30 mouse cellular contexts compared by ENCODE assay signal in the genomic region with DNA sequence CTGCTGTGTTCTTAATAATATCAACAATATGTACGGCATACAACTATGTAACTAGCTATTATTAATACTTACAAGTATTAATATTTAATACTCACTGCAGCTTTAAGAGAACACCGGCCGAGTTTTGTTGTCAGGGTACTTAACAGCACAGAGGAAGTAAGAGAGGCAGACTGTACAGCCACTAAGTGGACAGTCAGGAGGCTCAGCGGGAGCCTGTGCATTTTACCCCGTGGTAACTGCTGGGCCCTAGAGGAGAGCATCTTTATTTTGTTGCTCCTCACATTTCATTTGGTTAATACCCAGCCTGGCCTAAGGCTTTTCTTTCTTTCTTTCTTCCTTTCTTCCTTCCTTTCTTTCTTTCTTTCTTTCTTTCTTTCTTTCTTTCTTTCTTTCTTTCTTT.
"Had no signal": no experiment of that assay in that cellular context is flagged by ENCODE, and none has a peak within 500 bp of the region (broad histone marks: within the 10 kb centered on the region; RNA-seq: fewer than 3 reads in every experiment).

No protein-coding gene starts in this region.

- H3K4me2 ChIP-seq: limb, embryonic 12.5 days; limb, embryonic 13.5 days; limb, embryonic 15.5 days; liver, embryonic 11.5 days; liver, embryonic 12.5 days; liver, embryonic 13.5 days; liver, embryonic 15.5 days; lung, embryonic 14.5 days; lung, embryonic 15.5 days; midbrain, embryonic 11.5 days; midbrain, embryonic 12.5 days; midbrain, embryonic 13.5 days; midbrain, embryonic 15.5 days; neural tube, embryonic 12.5 days had no signal

- H3K36me3 ChIP-seq: limb, embryonic 10.5 days; limb, embryonic 12.5 days; limb, embryonic 13.5 days; limb, embryonic 15.5 days; liver, embryonic 12.5 days; liver, embryonic 13.5 days; liver, embryonic 15.5 days; lung, embryonic 15.5 days; midbrain, embryonic 10.5 days; midbrain, embryonic 12.5 days; midbrain, embryonic 13.5 days; midbrain, embryonic 15.5 days; neural tube, embryonic 12.5 days had no signal

- H3K4me3 ChIP-seq: limb, embryonic 10.5 days; limb, embryonic 12.5 days; limb, embryonic 13.5 days; limb, embryonic 15.5 days; liver, embryonic 12.5 days; liver, embryonic 13.5 days; liver, embryonic 15.5 days; lung, embryonic 15.5 days; megakaryocyte, embryonic 14.5 days; midbrain, embryonic 10.5 days; midbrain, embryonic 12.5 days; midbrain, embryonic 13.5 days; midbrain, embryonic 15.5 days; myocyte; neural tube, embryonic 12.5 days had no signal

- H3K4me1 ChIP-seq: limb, embryonic 12.5 days; limb, embryonic 13.5 days; limb, embryonic 15.5 days; liver, embryonic 12.5 days; lung, embryonic 15.5 days; midbrain, embryonic 12.5 days; midbrain, embryonic 13.5 days; midbrain, embryonic 15.5 days; neural tube, embryonic 12.5 days had no signal

- H3K27ac ChIP-seq: limb, embryonic 10.5 days; limb, embryonic 12.5 days; limb, embryonic 13.5 days; limb, embryonic 15.5 days; liver, embryonic 12.5 days; liver, embryonic 13.5 days; liver, embryonic 14.5 days; liver, embryonic 15.5 days; lung, embryonic 15.5 days; macrophage; midbrain, embryonic 10.5 days; midbrain, embryonic 12.5 days; midbrain, embryonic 13.5 days; midbrain, embryonic 15.5 days; neural tube, embryonic 12.5 days had no signal

- ATAC-seq: liver, embryonic 12.5 days; liver, postnatal 0 days; midbrain, embryonic 13.5 days; midbrain, embryonic 15.5 days; midbrain, embryonic 16.5 days had no signal

- H3K9me3 ChIP-seq: limb, embryonic 10.5 days; limb, embryonic 12.5 days; limb, embryonic 13.5 days; limb, embryonic 15.5 days; liver, embryonic 12.5 days; liver, embryonic 13.5 days; liver, embryonic 15.5 days; lung, embryonic 15.5 days; megakaryocyte, embryonic 14.5 days; midbrain, embryonic 10.5 days; midbrain, embryonic 12.5 days; midbrain, embryonic 13.5 days; midbrain, embryonic 15.5 days; neural tube, embryonic 12.5 days had no signal

- DNase-seq: left cerebral cortex, postnatal 4 days; liver; liver, embryonic 13.5 days; liver, postnatal 0 days; lung, adult 18-20 months; lung, adult 2 months; lung, embryonic 14.5 days; lung, postnatal 10 days; lung, postnatal 36 days; lung, postnatal 4 days; midbrain, embryonic 14.5 days had no signal

- H3K27me3 ChIP-seq: limb, embryonic 12.5 days; limb, embryonic 13.5 days; limb, embryonic 15.5 days; liver, embryonic 12.5 days; liver, embryonic 13.5 days; liver, embryonic 15.5 days; lung, embryonic 15.5 days; midbrain, embryonic 12.5 days; midbrain, embryonic 13.5 days; midbrain, embryonic 15.5 days; neural tube, embryonic 12.5 days had no signal

- H3K9ac ChIP-seq: limb, embryonic 12.5 days; limb, embryonic 13.5 days; limb, embryonic 15.5 days; liver, embryonic 12.5 days; liver, embryonic 13.5 days; liver, embryonic 14.5 days; liver, embryonic 15.5 days; liver, postnatal 0 days; lung, embryonic 14.5 days; lung, embryonic 15.5 days; midbrain, embryonic 12.5 days; midbrain, embryonic 13.5 days; midbrain, embryonic 15.5 days; neural tube, embryonic 12.5 days had no signal
